ENCODE assay signal across 29 mouse cellular contexts in the genomic region with DNA sequence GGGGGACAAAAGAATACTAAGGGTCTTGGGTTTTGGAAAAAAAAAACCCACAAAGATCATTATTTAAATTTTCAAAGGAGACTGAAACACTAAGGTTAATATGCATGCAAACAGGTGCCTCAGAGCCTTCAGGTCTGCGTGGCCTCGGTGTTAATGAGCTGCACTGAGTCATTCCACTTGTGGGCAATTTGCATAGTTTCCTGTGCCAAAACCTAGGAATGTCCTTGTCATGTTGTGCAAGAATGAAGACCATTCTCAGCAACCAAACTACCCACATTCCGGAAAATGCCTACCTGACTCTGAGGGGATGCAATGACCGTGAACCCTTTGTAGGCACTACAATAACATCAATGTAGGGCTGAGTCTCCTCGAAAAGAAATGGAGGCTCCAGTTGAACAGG. TPM values are rescaled to one million over a fixed set of nuclear protein-coding genes. Genes with fewer than 3 reads are reported as not detected.
DNase-seq lines count a peak whose midpoint lies in the region; ATAC-seq and TF ChIP-seq lines count a peak whose summit lies in the region.
"Had no signal": no experiment of that assay in that cellular context is flagged by ENCODE, and none has a peak within 500 bp of the region (broad histone marks: within the 10 kb centered on the region; RNA-seq: fewer than 3 reads in every experiment).

No protein-coding gene starts in this region.

- TF ChIP-seq RAD21 in CH12.LX (IDR thresholded peaks at IDR 0.05; ENCODE audit: low read depth, low read length) = no peak

- WGBS in kidney, adult 2 months = 65% methylated on average over 5 of the region's 5 CpGs
- 85% methylated on average over 5 of the region's 5 CpGs for WGBS in kidney, embryonic 16.5 days
- WGBS in forebrain, embryonic 10.5 days = 90% methylated on average over 5 of the region's 5 CpGs

- no peak overlapping the region for H3K9ac ChIP-seq in kidney, embryonic 16.5 days (replicated peaks; ENCODE audit: low read length)
- H3K9ac ChIP-seq in CH12.LX (ENCODE audit: insufficient read depth, low read depth) = no peak overlapping the region
- H3K9ac ChIP-seq: forebrain, postnatal 0 days; heart, embryonic 12.5 days; heart, embryonic 15.5 days; hindbrain, embryonic 13.5 days had no signal

- no peak for TF ChIP-seq POLR2A in kidney, adult 2 months (IDR thresholded peaks at IDR 0.05; ENCODE audit: low read depth, low read length)
- no peak for TF ChIP-seq POLR2A in CH12.LX (IDR thresholded peaks at IDR 0.05; ENCODE audit: low read depth, low read length)

- H3K9me3 ChIP-seq in kidney, embryonic 16.5 days (ENCODE audit: low read length) = no peaks in the 10 kb centered on the region; the same call in 1 of the 2 replicates
- no peaks in the 10 kb centered on the region for H3K9me3 ChIP-seq in CH12.LX (replicated peaks; ENCODE audit: low read length)
- H3K9me3 ChIP-seq in forebrain, embryonic 10.5 days = no peaks in the 10 kb centered on the region; the same call in 1 of the 2 replicates
- H3K9me3 ChIP-seq: heart, embryonic 15.5 days; hindbrain, embryonic 13.5 days had no signal

- no peaks in the 10 kb centered on the region for H3K27me3 ChIP-seq in kidney, adult 2 months (replicated peaks; ENCODE audit: control insufficient read depth, insufficient read depth, low read length)
- H3K27me3 ChIP-seq in kidney, embryonic 16.5 days (ENCODE audit: insufficient read depth, low read length) = no peaks in the 10 kb centered on the region
- H3K27me3 ChIP-seq in C2C12 (ENCODE audit: control insufficient read depth, insufficient read depth, insufficient read length) (no peaks in the 10 kb centered on the region), CH12.LX (replicated peaks) (no peaks in the 10 kb centered on the region)
- H3K27me3 ChIP-seq in forebrain, embryonic 10.5 days (ENCODE audit: poor library complexity, severe bottlenecking) = no peaks in the 10 kb centered on the region
- H3K27me3 ChIP-seq: heart, embryonic 12.5 days; heart, embryonic 15.5 days; hindbrain, embryonic 13.5 days had no signal

- no peaks in the 10 kb centered on the region for H3K79me3 ChIP-seq in C2C12 (ENCODE audit: low read depth)

- no peak overlapping the region for H3K4me2 ChIP-seq in kidney, embryonic 16.5 days (replicated peaks; ENCODE audit: low read depth, low read length)
- H3K4me2 ChIP-seq in CH12.LX (ENCODE audit: insufficient read depth, low read depth, poor library complexity, severe bottlenecking) = peak overlapping the region; percentile 9; the same call in 1 of the 2 replicates
- H3K4me2 ChIP-seq: heart, embryonic 12.5 days; heart, embryonic 15.5 days; hindbrain, embryonic 13.5 days had no signal

- no peak overlapping the region for H3K27ac ChIP-seq in kidney, adult 2 months (ENCODE audit: insufficient read depth, low read depth, low read length)
- H3K27ac ChIP-seq in kidney, embryonic 16.5 days (ENCODE audit: low read length) = no peak overlapping the region
- no peak overlapping the region for H3K27ac ChIP-seq in CH12.LX (ENCODE audit: insufficient read depth, low read depth)
- H3K27ac ChIP-seq in forebrain, embryonic 10.5 days = no peak overlapping the region
- H3K27ac ChIP-seq: gastrocnemius, adult 2 months; heart, embryonic 15.5 days; hindbrain, embryonic 10.5 days; hindbrain, embryonic 13.5 days had no signal

- no peak for TF ChIP-seq CTCF in kidney, adult 2 months (conservative IDR thresholded peaks at IDR 0.05; ENCODE audit: insufficient read depth, insufficient read length, low read depth, low read length)
- TF ChIP-seq CTCF in C2C12 (IDR thresholded peaks at IDR 0.05; ENCODE audit: control insufficient read depth, insufficient read depth, insufficient read length) (no peak), CH12.LX (conservative IDR thresholded peaks at IDR 0.05 in 1 of 2, IDR thresholded peaks at IDR 0.05 in 1 of 2; ENCODE audit: low read depth in 2 of 2, low read length in 2 of 2) (no peak)

- H3K79me2 ChIP-seq in C2C12 (ENCODE audit: control insufficient read depth, insufficient read depth) (no peaks in the 10 kb centered on the region), CH12.LX (replicated peaks; ENCODE audit: control insufficient read depth, extremely low read depth, insufficient read depth, poor library complexity, severe bottlenecking) (no peaks in the 10 kb centered on the region)

- ATAC-seq in kidney, embryonic 16.5 days (ENCODE audit: low FRiP score, low TSS enrichment) = no peak
- ATAC-seq in CD4-positive, CD25-positive, alpha-beta regulatory T cell, adult 4 months = no peak
- ATAC-seq: forebrain, embryonic 14.5 days; forebrain, postnatal 0 days; hindbrain, embryonic 16.5 days had no signal

- 0 out of 2 replicates have a peak, but pooled peaks cover 2% of the 10 kb centered on the region for H3K4me1 ChIP-seq in kidney, adult 2 months (ENCODE audit: control insufficient read depth, insufficient read depth, low read length)
- no peaks in the 10 kb centered on the region for H3K4me1 ChIP-seq in kidney, embryonic 16.5 days (ENCODE audit: insufficient read depth, low read length)
- H3K4me1 ChIP-seq in CH12.LX (ENCODE audit: control insufficient read depth in 1 of 2, insufficient read depth in 2 of 2) = peaks cover 8 to 11% of the 10 kb centered on the region in 2 experiments
- H3K4me1 ChIP-seq in forebrain, embryonic 10.5 days = no peaks in the 10 kb centered on the region
- H3K4me1 ChIP-seq: heart, embryonic 12.5 days; heart, embryonic 15.5 days; hindbrain, embryonic 10.5 days; hindbrain, embryonic 13.5 days had no signal

- H3K4me3 ChIP-seq in kidney, adult 2 months (ENCODE audit: insufficient read depth, low read depth, low read length) = no peak overlapping the region
- H3K4me3 ChIP-seq in kidney, embryonic 16.5 days (ENCODE audit: low read length) = no peak overlapping the region
- H3K4me3 ChIP-seq in C2C12 (ENCODE audit: insufficient read depth, poor library complexity, severe bottlenecking) = no peak overlapping the region
- H3K4me3 ChIP-seq in CH12.LX (replicated peaks in 1 of 3; ENCODE audit: low read depth in 2 of 3, low read length in 2 of 3, poor library complexity in 1 of 3) = no peak overlapping the region
- no peak overlapping the region for H3K4me3 ChIP-seq in forebrain, embryonic 10.5 days
- H3K4me3 ChIP-seq: gastrocnemius, adult 2 months; heart, embryonic 12.5 days; heart, embryonic 15.5 days; hindbrain, embryonic 10.5 days; hindbrain, embryonic 13.5 days had no signal

- TF ChIP-seq EP300 in CH12.LX (IDR thresholded peaks at IDR 0.05; ENCODE audit: low read length) = peak; percentile 89

- dilution Hi-C loops in CH12.LX (cut with MboI; ENCODE audit: extremely low pct_ligation_motif_present, extremely low pct_unique_long_range_greater_than_20kb, low sequenced_read_pairs) = no loop called here

- in situ Hi-C loops in CH12.LX (cut with MboI; ENCODE audit: low pct_ligation_motif_present, low pct_unique_long_range_greater_than_20kb, low sequenced_read_pairs) = no loop called here

- H3K36me3 ChIP-seq in kidney, adult 2 months (ENCODE audit: control insufficient read depth, insufficient read depth, low read length) = no peaks in the 10 kb centered on the region
- no peaks in the 10 kb centered on the region for H3K36me3 ChIP-seq in kidney, embryonic 16.5 days (ENCODE audit: insufficient read depth, low read length)
- H3K36me3 ChIP-seq in C2C12 (ENCODE audit: control insufficient read depth, insufficient read depth) = no peaks in the 10 kb centered on the region
- H3K36me3 ChIP-seq in CH12.LX (replicated peaks in 1 of 2; ENCODE audit: control insufficient read depth in 1 of 2, insufficient read depth in 1 of 2, low read length in 1 of 2) = no peaks in the 10 kb centered on the region
- no peaks in the 10 kb centered on the region for H3K36me3 ChIP-seq in forebrain, embryonic 10.5 days (replicated peaks)
- H3K36me3 ChIP-seq: heart, embryonic 12.5 days; heart, embryonic 15.5 days; hindbrain, embryonic 10.5 days; hindbrain, embryonic 13.5 days had no signal

- no peak overlapping the region for H3ac ChIP-seq in C2C12 (ENCODE audit: control insufficient read depth, insufficient read length, low read depth)

- peak; percentile 57 for DNase-seq in kidney, adult 2 months
- DNase-seq in CH12.LX (ENCODE audit: extremely low read depth) = peak; percentile 33
- DNase-seq in kidney, postnatal 14 days = peak; percentile 29
- no peak for DNase-seq in forebrain, embryonic 10.5 days (ENCODE audit: extremely low spot score, low spot score)
- DNase-seq in ovary, postnatal 10 days (ENCODE audit: low spot score) = no peak
- DNase-seq: adrenal gland, postnatal 10 days; adrenal gland, postnatal 36 days; cerebellum, adult 18-20 months; cerebellum, adult 9-10 months; cerebellum, postnatal 14 days; forebrain, postnatal 0 days; gastrocnemius, adult 2 months; gastrocnemius, postnatal 14 days; heart, adult 18-20 months; heart, postnatal 10 days; heart, postnatal 36 days had no signal

TF ChIP-seq in C2C12, 6 proteins besides CTCF, POLR2A, EP300 and RAD21:
- TF ChIP-seq FOSL1 (IDR thresholded peaks at IDR 0.05; ENCODE audit: insufficient read depth, low read length, poor library complexity, severe bottlenecking) = no peak
- peak; percentile 6 for TF ChIP-seq CEBPB (IDR thresholded peaks at IDR 0.05; ENCODE audit: low read depth)
- no peak for TF ChIP-seq MAX (IDR thresholded peaks at IDR 0.05)

TF ChIP-seq in CH12.LX, 34 proteins besides CTCF, POLR2A, EP300 and RAD21 (continues in another document):
- TF ChIP-seq UBTF (IDR thresholded peaks at IDR 0.05; ENCODE audit: low read depth, low read length) (no peak), ZNF384 (IDR thresholded peaks at IDR 0.05; ENCODE audit: low read depth, low read length) (no peak), CHD1 (IDR thresholded peaks at IDR 0.05; ENCODE audit: low read depth, low read length) (no peak), ZKSCAN1 (IDR thresholded peaks at IDR 0.05; ENCODE audit: borderline replicate concordance, low read depth, low read length) (no peak)

RNA-seq across cellular contexts. Expression of a gene that starts 10.5 kb away (rescaled TPM):
- not detected in 2 replicates for polyA plus RNA-seq in kidney, adult 2 months (2012; rRNA removed)
- 0.21 and 0.22 TPM in 2 replicates for polyA plus RNA-seq in kidney, embryonic 16.5 days (2015; fragmentation: Nextera tagmentation; extraction: Ambion mirVana)
- polyA plus RNA-seq in C2C12 (2012; fragmentation: generic; extraction: Trizol) = not detected
- not detected in 2 replicates for total RNA-seq in CH12.LX (2012; rRNA removed)
- total RNA-seq in CH12.LX (2014; rRNA removed) = not detected in 2 replicates
- not detected in 2 replicates for polyA plus RNA-seq in CH12.LX (2012; ENCODE audit: insufficient read length, low read depth)
- not detected for polyA plus RNA-seq in CD4-positive, CD25-positive, alpha-beta regulatory T cell, adult 4 months (2017; shearing (Covaris generic))
- 0.16 TPM in 1 of 2 replicates, not detected in the other for polyA plus RNA-seq in forebrain, embryonic 10.5 days (2016; fragmentation: Nextera tagmentation; extraction: Ambion mirVana)
- total RNA-seq: adrenal gland, adult 18-20 months; gastrocnemius, adult 2 months; gastrocnemius, postnatal 14 days; gastrocnemius, postnatal 4 days; heart, adult 18-20 months; heart, postnatal 10 days; heart, postnatal 36 days; MEL had no signal
- polyA plus RNA-seq: embryonic facial prominence, embryonic 11.5 days; heart, embryonic 12.5 days had no signal

RNA-seq across cellular contexts. Expression of a gene that starts 20.1 kb away (rescaled TPM):
- polyA plus RNA-seq in kidney, adult 2 months (2012; rRNA removed) = 1.4 and 2.0 TPM in 2 replicates
- 0.42 and 0.73 TPM in 2 replicates for polyA plus RNA-seq in kidney, embryonic 16.5 days (2015; fragmentation: Nextera tagmentation; extraction: Ambion mirVana)
- polyA plus RNA-seq in C2C12 (2012; fragmentation: generic; extraction: Trizol) (0.07 TPM), CH12.LX (2012; ENCODE audit: insufficient read length, low read depth) (not detected in 2 replicates)
- total RNA-seq in CH12.LX (2012; rRNA removed) (not detected in 2 replicates), CH12.LX (2014; rRNA removed) (not detected in 2 replicates)
- polyA plus RNA-seq in CD4-positive, CD25-positive, alpha-beta regulatory T cell, adult 4 months (2017; shearing (Covaris generic)) = under 1 TPM in 1 of 2 experiments, not detected in 1; 0.34 TPM
- 0.16 and 0.17 TPM in 2 replicates for polyA plus RNA-seq in forebrain, embryonic 10.5 days (2016; fragmentation: Nextera tagmentation; extraction: Ambion mirVana)
- total RNA-seq: heart, postnatal 36 days; MEL had no signal
- polyA plus RNA-seq: embryonic facial prominence, embryonic 11.5 days; heart, embryonic 15.5 days had no signal

Comparison
In these comparisons a context has a peak if more than half of its experiments do, and no peak if none do; other contexts are left out.
1. DNase-seq: peak in kidney, adult 2 months (single experiment), CH12.LX (single experiment) and kidney, postnatal 14 days (single experiment); none in forebrain, embryonic 10.5 days (single experiment) and ovary, postnatal 10 days (single experiment).